Mouse (Mus musculus) heart, adult 11 months (tissue): ENCODE results near the gene Herc3.
"Not testable (repeated sequence)": the region's sequence is repeated elsewhere in the genome, so short reads cannot be mapped to it uniquely, and the experiment has no call there.

Source experiments
- DNase-seq: peaks from one replicate; pipeline ENCODE4 v3.0.0; 2022

Gene Herc3

GRCm38 (mm10) chr6:58862446-58862993 is 31.3 kb downstream of the Herc3 start:
- peak; percentile 94 for DNase-seq

- no peak for DNase-seq
Measured at GRCm38 (mm10) chr6:58863631-58864235, 32.5 kb downstream of the Herc3 start.

GRCm38 (mm10) chr6:58867858-58868257 is 36.6 kb downstream of the Herc3 start:
- DNase-seq: not testable (repeated sequence)

- peak; percentile 93 for DNase-seq
Measured at GRCm38 (mm10) chr6:58879572-58879971, 48.3 kb downstream of the Herc3 start.

GRCm38 (mm10) chr6:58879987-58880386 is 48.7 kb downstream of the Herc3 start:
- DNase-seq: no peak

- no peak for DNase-seq
Measured at GRCm38 (mm10) chr6:58880861-58881260, 49.6 kb downstream of the Herc3 start.

GRCm38 (mm10) chr6:58881363-58881762 is 50.1 kb downstream of the Herc3 start:
- no peak for DNase-seq

GRCm38 (mm10) chr6:58882271-58882670 is 51.0 kb downstream of the Herc3 start:
- DNase-seq: no peak

GRCm38 (mm10) chr6:58889917-58890316 is 58.7 kb downstream of the Herc3 start:
- DNase-seq: no peak

GRCm38 (mm10) chr6:58893307-58893706 is 62.0 kb downstream of the Herc3 start:
- no peak for DNase-seq

GRCm38 (mm10) chr6:58894994-58895393 is 63.7 kb downstream of the Herc3 start:
- no peak for DNase-seq

- no peak for DNase-seq
Measured at GRCm38 (mm10) chr6:58896648-58897047, 65.4 kb downstream of the Herc3 start.

GRCm38 (mm10) chr6:58899076-58899475 is 67.8 kb downstream of the Herc3 start:
- DNase-seq: no peak

GRCm38 (mm10) chr6:58900536-58900935 is 69.3 kb downstream of the Herc3 start:
- no peak for DNase-seq

GRCm38 (mm10) chr6:58903171-58903570 is 71.9 kb downstream of the Herc3 start:
- DNase-seq: peak; percentile 51

GRCm38 (mm10) chr6:58904551-58904950 is 73.3 kb downstream of the Herc3 start:
- no peak for DNase-seq

GRCm38 (mm10) chr6:58906852-58907261 is 75.6 kb downstream of the Herc3 start, which contains the start of gene Nap1l5:
TSS of gene Nap1l5 (minus strand) at chr6:58907076.
- peak; percentile 95 for DNase-seq

- DNase-seq: no peak
Measured at GRCm38 (mm10) chr6:58907336-58907735, 76.1 kb downstream of the Herc3 start.

GRCm38 (mm10) chr6:58907791-58908190 is 76.5 kb downstream of the Herc3 start:
- DNase-seq: no peak

GRCm38 (mm10) chr6:58912842-58913241 is 81.6 kb downstream of the Herc3 start:
- DNase-seq: peak; percentile 85

GRCm38 (mm10) chr6:58913551-58913950 is 82.3 kb downstream of the Herc3 start:
- DNase-seq: no peak

GRCm38 (mm10) chr6:58913971-58914370 is 82.7 kb downstream of the Herc3 start:
- no peak for DNase-seq

- no peak for DNase-seq
Measured at GRCm38 (mm10) chr6:58916498-58916897, 85.2 kb downstream of the Herc3 start.

- DNase-seq: no peak
Measured at GRCm38 (mm10) chr6:58920735-58921134, 89.5 kb downstream of the Herc3 start.

GRCm38 (mm10) chr6:58921623-58922022 is 90.4 kb downstream of the Herc3 start:
- DNase-seq: no peak
